Mouse (Mus musculus) kidney, adult 18-20 months (tissue): ENCODE data around the gene Mrps21.
A peak's percentile ranks its signal among the peaks of the same experiment; 100 is the strongest.
"Not testable (repeated sequence)": the region's sequence is repeated elsewhere in the genome, so short reads cannot be mapped to it uniquely, and the experiment has no call there.

Experiments used
- DNase-seq: peaks from one replicate; pipeline ENCODE4 v3.0.0; 2021

Gene Mrps21

DNA sequence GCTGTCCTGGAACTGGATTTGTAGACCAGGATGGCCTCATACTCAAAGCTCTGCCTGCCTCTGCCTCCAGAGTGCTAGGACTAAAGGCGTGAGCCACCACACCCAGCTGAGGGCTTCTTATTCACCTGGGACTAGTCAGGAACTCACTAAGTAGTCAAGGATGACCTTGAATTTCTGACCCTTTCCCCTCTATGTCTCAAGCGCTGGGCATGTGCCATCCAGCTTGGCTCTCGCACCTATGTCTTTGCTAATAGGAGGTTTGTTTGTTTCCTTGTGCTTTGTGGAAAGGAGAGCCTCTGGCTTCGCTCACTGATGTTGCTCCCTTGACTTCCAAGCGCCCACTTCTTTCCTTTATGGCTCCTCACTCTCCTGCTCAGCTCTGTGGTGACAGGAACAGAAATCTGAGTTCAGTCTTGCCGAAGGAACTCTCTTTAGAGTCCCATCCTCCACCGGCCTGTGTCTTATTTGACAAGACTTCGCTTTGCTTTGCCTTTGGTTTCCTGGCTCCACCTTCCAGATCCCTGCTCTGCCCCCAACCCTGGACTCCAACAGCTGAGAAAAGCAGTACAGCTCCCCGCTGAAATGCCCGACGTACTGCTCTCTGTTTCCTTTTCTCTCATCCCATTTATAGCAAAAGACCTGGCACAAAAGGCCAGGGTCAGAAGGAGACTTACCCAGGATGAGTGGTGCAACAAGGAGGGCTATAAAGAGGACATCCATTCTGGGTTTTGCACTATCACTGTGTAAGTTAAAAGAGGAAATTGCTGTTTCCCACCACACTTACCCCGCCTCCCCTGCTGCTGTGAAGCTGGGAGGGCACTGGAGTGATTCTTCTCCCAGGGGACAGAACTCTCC lies 20.1 kb upstream of the Mrps21 start, which contains the start of gene BC028528:
Gene BC028528 (minus strand): TSS at position 795 of the 855 bp plus-strand sequence.
- DNase-seq, result no peak

DNA sequence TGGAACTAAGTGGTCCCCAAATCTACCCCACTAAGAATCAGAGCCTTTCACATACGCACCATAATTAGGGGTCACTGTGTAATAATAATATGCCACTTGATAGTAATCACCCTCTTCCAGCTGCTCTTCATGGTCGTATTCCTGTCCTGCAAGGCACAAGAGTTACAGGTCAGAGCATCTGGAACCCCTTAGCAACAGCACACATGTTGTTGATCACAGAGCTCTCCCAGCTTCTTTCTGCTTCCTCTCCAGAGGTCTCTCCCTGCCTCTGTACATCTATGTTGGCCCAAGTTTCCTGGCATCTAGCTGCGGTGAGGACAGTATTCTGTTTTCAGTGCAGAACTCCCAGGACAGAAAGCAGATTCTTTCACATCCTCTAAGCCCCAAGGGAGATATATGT lies 18.3 kb upstream of the Mrps21 start:
- DNase-seq, result no peak

DNA sequence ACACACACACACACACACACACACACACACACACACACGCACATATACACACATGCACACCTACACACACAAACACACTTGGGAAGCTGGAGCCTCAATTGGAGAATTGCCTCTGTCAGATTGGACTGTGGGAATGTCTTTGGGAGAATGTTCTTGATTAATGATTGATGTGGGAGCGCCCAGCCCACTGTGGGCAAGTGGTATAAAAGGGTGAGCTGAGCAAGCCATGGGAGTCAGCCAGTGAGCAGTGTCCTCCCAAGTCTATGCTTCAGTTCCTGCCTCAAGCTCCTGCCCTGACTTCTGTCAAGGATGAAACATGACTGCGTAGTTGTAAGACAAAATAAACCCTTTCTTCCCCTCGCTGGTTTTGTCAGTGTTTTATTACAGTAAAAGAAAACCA lies 16.3 kb upstream of the Mrps21 start:
- peak; percentile 66 for DNase-seq

DNA sequence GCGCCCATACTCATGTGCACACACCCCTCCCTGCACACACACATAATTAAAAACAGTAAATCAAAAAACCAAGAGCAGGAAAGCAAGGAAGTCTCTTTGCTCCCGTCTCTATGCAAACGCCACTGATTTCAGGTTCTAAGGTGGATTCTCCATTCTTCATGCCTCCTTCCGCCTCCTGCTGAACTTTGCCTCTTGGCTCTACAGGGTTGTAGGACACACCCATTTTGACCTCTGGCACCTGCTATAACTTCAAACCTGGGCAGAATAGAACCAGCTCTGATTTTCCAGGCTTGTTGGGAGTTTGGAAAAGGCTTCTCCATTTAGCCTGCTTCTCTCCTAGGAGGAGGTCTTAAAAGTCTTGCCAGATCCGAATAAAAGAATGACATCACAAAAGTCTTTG lies 13.1 kb upstream of the Mrps21 start:
- no peak for DNase-seq

DNA sequence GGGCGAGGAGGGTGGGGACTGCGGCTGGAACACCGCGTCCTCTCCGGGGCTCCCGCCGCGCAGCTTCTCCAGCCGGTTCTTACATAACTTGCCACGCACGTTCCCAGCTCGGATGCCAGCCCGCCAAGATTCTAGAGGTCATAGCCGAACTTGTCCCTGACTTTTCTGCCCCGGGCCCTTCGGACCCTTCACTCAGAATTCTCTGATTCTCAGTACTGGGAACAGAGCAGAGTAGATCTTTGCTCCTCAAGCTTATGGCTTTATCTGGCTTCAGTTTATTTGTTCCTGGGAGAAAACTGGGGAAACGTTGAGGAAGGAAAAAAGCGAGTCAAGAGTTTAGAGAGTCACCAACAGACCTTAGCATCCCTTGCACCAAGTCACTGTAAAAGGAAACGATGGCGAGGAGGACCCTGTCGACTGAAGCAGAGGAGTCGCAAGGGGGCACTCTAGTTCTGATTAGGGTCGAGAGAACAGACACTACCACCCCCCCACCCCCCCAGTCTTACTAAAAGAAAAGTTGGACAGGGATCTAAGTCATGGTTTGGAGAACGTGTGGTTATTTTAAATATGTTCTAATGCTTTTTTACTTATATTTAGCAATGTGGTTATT lies 11.6 kb upstream of the Mrps21 start:
- peak; percentile 76 for DNase-seq

DNA sequence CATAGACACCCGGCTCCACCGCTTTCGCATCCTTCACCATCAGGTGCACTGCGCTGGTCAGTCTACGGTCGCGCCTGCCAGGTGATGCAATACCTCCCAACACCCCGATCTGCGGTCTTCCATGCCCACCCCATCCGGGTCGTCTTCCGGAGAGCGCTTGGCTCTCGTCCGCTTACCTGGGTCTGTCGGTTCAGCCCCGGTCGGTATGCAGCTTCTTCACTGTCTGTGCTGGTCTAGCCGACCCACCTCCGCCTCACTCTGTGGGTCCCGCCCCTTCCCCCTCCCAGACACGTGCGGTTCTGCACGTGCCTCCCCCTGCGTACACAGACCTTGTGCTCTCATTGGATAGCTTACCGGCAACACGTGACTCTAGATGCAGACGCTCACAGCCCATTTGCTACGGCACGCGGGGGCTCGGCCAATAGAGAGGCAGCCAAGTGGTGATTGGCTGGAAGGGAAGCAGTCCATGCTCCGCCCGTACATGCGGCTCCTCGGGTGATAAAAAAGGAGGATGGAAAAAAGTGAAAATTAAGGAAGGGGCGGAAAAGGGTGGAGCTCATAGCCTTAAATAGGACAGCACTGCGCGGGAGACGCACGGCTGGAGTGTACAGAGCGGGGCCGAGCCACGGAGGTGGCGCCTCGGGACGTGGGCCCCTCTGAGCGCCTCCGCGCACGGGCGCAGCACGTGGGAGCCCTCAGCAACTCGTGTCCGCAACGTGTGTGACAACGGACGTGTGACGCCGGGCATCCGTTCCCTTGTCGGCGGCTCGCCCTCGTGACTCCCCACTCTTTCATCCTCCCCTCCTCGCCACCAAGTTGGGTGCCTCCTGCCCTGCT lies 10.9 kb upstream of the Mrps21 start, which contains the start of gene Ciart:
Gene Ciart (minus strand): TSS at position 273 of the 837 bp plus-strand sequence.
- peak; percentile 92 for DNase-seq

DNA sequence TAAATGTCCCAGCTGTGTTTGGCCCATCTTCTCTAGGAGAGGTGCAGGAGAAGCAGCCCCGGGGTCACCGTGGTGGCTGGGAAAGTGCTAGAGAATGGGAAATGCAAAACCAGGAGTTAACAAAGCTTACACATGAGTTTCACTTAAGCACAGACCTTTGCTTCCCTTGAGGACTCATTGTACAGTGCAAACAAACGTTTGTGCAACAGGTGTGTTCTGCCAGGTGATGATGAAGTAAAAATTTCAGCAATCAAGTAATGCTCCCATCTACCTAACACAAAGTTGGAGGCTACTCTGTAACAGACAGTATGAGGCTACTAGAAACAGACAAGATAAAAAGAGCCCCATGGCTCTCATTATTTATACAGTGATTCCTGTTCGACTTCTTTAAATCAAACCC lies 7.7 kb upstream of the Mrps21 start:
- DNase-seq, result no peak

DNA sequence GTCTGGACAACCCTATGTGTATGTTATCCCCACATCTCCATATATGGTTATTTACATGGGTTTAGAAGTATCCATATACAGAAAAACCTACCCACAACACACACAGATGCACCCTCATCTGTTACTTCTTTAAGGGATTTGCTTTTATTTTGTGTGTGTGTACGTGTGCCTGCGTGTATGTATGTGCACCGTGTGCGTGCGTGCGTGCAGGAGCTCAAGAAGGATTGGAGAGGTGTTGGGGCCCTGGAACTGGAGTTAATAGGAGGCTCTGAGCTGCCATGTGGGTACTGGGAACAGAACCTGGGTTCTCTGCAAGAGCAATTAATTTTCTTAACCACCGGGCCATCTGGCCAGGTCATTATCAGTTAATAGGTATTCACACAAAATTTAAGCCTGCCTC lies 729 bp upstream of the Mrps21 start:
- peak; percentile 23 for DNase-seq

DNA sequence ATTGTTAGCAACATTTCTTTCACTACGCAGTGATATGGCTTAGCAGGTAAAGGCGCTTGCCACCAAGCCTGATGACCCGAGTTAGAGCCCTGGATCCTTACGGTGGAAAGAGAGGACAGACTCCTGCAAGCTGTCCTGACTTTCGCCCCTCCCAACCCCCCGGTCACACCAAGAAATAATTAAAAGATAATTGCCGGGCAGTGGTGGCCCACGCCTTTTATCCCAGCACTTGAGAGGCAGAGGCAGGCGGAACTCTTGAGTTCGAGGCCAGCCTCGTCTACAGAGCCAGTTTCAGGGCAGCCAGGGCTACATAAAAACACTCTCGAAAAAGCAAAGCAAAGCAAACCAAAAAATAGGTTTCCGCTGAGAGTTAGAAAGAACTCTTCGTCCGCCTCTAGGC lies 343 bp downstream of the Mrps21 start:
- DNase-seq, result no peak

DNA sequence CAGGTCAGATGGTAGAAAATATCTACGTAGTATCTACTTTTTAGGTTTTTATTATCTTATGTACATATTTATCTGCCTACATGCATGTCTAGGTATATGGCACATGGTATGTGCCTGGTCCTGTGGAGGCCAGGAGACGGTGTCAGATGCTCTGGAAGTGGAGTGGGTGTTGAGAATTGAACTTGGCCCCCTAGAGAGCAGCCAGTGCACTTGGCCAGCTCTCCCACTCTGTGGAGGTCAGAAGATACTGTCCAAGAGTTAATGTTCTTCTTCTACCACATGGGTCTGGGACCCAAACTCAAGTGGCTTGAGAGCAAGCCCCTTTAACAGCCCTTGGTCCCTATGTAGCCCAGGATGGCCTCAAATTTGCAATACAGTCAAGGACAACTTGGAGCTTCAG lies 3.9 kb downstream of the Mrps21 start:
- DNase-seq, result no peak

DNA sequence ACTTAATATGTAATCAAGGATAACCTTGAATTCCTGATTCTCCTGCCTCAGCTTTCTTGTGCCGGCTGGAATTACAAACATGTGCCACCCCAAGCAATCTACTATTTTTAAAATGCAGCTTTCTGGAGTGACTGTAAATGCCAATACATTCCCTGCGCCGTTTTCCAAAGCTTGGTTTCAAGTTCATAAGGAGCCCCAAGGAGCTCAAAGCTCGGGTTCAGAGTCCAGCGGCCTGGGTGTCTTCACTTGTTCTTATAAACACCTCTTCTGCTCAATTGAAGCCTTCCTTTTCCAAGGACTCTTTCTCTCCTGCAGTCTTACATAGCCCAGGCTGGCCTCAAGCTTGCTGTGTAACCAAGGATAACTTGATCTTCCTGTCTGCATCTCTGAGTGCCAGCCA lies 5.2 kb downstream of the Mrps21 start:
- peak; percentile 60 for DNase-seq

DNA sequence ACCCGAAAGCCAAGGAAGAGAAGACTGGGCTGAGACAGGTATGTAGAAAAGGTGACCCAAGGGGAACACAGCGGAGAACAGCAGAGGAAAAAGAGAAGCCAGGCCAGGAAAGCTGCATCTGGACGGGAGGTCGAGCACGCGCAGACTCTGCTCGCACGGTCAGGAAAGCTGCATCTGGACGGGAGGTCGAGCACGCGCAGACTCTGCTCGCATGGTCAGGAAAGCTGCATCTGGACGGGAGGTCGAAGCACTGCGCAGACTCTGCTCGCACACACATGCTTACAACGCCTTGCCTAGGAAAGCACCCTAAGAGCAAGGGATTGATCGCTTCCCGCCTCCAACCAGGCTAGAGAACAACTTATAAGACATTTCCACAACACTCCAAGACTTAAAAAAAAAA lies 5.7 kb downstream of the Mrps21 start:
- no peak for DNase-seq

DNA sequence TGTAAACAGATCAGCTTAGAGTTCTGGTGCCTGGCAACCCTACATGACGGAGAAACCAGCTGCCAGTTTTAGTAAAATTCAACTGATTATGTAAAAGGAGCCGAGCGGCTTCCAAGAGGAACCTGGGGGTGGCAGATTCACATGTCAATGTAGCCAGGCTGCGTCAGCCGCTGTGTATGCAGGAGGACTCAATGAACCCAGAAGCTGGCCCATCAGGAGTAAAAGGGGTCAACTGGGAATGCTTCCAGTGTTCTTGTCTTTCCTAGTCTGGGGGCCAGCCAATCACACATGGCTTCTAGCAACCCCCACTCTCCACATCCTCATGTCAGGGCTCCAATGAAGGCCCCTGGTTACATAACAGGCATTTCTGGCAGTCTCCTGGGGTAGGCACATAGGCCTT lies 6.3 kb downstream of the Mrps21 start:
- peak; percentile 71 for DNase-seq

DNA sequence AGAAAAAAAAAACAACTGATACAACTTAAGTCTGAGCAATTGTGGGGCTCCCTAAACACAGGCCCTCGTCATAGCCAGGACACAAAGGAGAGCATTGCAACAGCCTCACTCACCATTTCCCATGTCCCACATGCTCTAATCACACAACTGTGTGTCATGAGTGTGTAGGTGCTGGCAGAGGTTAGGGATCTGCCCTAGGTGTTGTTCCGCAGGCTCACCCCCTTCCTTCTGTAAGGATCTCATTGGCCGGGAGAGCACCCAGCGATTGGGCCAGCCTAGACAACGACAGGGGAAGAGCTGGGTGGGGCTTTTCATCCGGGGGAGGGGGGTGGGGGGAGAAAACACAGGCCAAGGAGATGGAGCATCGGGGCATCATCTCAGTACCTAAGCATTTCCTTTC lies 7.7 kb downstream of the Mrps21 start:
- no peak for DNase-seq

DNA sequence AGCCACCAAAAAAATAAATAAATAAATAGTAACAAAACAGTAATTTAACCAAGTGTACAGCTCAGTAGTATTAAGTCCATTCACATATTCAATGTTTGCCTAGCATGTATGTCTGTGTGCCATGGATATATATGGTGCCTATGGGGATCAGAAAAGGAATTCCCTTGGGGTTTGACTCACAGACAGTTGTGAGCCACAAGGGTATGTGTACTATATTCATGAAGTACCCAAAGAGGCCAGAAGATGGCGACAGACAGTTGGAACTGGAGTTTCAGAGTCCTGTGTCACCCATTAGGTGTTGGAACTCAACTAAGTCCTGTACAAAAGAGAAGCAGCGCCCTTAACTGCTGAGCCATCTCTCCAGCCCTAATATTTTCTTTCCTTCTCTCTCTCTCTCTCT lies 9.5 kb downstream of the Mrps21 start:
- DNase-seq, result peak; percentile 62

DNA sequence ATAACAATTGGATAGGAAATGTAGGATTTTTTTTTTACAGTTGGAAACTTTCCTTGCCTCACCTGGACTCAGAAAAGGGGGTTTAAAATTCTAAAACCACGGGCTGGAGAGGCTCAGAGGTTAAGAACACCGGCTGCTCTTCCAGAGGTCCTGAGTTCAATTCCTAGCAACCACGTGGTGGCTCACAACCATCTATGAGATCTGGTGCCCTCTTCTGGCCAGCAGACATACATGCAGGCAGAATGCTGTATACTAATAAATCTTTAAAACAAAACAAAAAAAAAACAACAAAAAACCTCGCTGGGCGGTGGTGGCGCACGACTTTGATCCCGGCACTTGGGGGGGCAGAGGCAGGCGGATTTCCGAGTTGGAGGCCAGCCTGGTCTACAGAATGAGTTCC lies 10.1 kb downstream of the Mrps21 start:
- DNase-seq, result no peak

DNA sequence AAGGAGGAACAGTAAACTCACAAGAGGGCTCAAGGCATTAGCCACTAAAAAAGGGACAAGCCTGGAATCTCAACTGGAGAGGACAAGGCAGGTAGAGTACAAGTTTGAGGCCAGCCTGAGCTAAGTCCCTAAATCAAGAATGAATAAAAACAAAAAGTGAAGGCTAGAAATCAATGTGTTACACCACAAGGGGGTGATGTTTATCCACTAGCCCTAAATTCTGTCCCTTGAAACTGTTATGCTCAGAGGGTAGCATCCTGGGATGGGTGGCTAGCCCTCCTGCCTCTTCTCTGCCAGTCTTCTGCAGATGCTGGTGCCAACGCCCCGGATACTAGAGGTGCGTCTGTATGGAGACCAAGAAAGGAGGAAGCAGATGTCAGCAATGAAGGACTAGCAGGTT lies 11.0 kb downstream of the Mrps21 start:
- no peak for DNase-seq

DNA sequence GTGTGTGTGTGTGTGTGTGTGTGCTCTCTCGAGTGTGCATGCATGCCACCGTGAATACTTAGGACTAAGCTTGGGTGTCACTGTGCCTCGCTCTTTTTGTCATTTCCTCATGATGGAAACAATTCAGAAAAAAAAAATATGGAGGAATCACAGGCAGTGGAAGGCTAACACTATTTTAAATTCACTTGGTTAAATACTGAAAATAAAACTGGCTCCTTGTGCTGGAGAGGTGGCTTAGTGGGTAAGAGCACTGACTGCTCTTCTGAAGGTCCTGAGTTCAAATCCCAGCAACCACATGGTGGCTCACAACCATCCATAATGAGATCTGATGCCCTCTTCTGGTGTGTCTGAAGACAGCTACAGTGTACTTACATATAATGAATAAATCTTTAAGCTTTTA lies 13.0 kb downstream of the Mrps21 start:
- not testable (repeated sequence) for DNase-seq

DNA sequence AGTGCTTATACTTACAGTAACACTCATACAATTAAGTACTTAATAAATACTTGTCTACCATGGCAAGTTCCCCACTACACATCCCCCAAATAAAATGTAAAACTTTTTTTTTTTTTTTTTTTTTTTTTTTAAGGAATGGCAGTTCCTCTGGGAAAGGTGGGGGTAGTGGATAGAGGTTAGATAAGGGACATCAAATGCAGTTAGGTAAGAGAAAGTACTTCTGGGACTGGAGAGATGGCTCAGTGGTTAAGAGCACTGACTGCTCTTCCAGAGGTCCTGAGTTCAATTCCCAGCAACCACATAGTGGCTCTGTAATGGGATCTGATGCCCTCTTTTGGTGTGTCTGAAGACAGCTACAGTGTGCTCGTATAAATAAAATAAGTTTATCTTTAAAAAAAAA lies 14.3 kb downstream of the Mrps21 start:
- DNase-seq, result not testable (repeated sequence)

DNA sequence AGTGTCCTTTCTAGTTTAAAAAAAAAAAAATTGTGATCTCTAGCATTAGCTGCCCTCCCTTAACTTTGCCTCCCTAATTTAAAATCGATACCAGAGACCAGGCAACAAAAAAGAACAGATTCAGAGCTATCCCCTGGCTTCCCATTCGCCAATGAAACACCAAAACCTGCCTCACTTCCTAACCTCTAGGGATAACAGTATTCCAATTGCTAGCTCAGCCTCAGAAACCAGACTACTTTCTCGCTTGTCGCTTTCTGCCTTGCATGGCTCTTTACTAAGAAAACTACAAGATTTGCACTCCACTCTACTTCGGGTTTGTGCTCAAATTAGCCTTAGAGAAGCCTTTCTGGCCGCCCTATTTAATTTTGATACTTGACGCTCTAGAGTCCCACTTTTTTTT lies 15.2 kb downstream of the Mrps21 start:
- no peak for DNase-seq

DNA sequence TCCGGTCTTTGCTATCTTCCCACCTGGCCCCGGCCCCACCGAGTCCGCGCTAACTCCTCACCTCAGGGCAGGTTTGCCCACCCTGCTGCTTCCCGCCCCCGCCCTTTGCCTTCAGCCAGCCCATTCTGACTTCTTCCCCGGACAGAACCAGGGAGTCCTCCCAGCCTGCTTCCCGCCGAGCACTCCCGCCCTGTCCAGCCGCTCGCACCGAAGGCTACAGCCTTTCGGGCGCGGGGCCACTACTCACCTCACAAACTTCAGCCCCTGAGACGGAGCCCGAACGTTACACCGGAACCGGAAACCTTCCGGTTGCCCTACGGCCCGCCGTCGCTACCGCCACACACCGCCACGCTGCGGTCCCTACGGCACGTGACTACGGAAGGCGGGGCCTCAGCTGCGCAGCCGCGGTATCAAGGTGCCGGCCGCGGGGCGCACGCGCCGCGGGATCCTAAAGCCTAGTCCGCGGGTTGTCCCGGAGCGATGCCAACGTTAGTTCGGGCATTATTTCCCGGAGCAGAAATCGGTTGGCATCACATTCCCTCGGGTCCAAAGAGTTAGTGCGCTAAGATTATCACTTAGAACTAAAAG lies 15.7 kb downstream of the Mrps21 start, which contains the start of gene Prpf3:
Gene Prpf3 (minus strand): TSS at position 384 of the 588 bp plus-strand sequence.
- DNase-seq, result peak; percentile 97

DNA sequence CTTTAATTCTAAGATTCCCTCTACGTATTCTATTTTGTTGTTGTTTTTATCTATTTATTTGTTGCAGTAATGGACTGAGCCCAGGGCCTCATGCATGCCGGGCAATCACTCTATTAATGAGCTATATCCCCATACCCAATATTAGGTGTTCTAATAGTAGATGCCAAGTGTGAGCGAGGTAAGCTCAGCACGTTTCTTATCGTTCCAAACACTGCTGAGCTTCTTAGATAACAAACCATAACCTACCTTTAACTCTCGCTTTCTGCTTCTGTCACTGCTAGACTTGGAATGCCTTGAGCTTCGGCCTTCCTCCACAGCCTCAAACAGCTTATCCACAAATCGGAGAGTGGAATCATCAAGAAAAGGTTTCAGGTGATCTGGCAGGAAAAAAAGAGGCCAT lies 20.0 kb downstream of the Mrps21 start:
- no peak for DNase-seq

DNA sequence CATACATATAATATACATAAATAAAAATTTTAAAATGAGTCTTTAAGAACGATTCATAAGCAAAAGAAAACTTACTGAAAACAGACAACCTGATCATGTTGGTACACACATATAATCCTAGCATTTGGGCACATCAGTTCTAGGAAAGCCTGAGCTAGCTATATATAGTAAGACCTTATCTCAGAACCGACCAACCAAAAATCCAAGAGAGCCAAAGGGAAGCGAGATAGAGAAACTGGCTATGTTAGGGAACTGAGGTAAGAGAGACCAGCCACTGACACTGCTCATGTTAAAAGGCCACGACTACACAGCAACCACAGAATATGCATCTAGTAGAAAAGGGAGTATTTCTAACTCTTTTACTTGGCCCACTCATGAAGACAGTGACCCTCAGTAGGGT lies 20.7 kb downstream of the Mrps21 start:
- DNase-seq, result no peak
